Mouse (Mus musculus) thymus, adult 2 months (tissue): ENCODE measurements around the gene Calb2. TPM values are rescaled to one million over a fixed set of nuclear protein-coding genes. Genes with fewer than 3 reads are reported as not detected.

ENCODE experiments used
- DNase-seq: peaks from one replicate; pipeline ENCODE4 v3.0.0; 2021
- H3K27ac ChIP-seq: fragments of 200-500 bp; 2 replicates; pipeline ENCODE4 v1.5.1; 2012; ENCODE audit warnings: low read length, control low read depth; ENCODE audit not compliant: control insufficient read depth, insufficient read depth
- H3K27me3 ChIP-seq: fragments of 200-500 bp; 2 replicates; pipeline ENCODE4 v1.6.1; 2012; ENCODE audit warnings: mild to moderate bottlenecking, low read length, moderate library complexity, mixed read lengths; ENCODE audit not compliant: control insufficient read depth, insufficient read depth
- H3K36me3 ChIP-seq: fragments of 200-500 bp; 2 replicates; pipeline ENCODE4 v1.6.1; 2012; ENCODE audit warnings: mild to moderate bottlenecking, low read length, moderate library complexity; ENCODE audit not compliant: control insufficient read depth, insufficient read depth
- H3K4me1 ChIP-seq: fragments of 200-500 bp; replicated peaks from 2 replicates; pipeline ENCODE4 v1.6.1; 2012; ENCODE audit warnings: low read length; ENCODE audit not compliant: control insufficient read depth, insufficient read depth
- H3K4me3 ChIP-seq: fragments of 200-500 bp; 2 replicates; pipeline ENCODE4 v1.5.1; 2012; ENCODE audit warnings: mild to moderate bottlenecking, low read length, control low read depth, moderate library complexity; ENCODE audit not compliant: control insufficient read depth, insufficient read depth
- CTCF ChIP-seq: fragments of 200-500 bp; IDR thresholded peaks from 2 replicates; pipeline ENCODE4 v1.5.1; 2012; ENCODE audit warnings: mild to moderate bottlenecking, control low read depth, low read length, moderate library complexity, borderline replicate concordance; ENCODE audit not compliant: control insufficient read depth, poor library complexity, insufficient read depth; ENCODE audit errors: extremely low read depth
- POLR2A ChIP-seq: fragments of 200-500 bp; IDR thresholded peaks from 2 replicates; pipeline ENCODE4 v1.6.1; 2012; ENCODE audit warnings: mild to moderate bottlenecking, low read length, control low read depth, moderate library complexity; ENCODE audit not compliant: control insufficient read depth, poor library complexity, insufficient read depth; ENCODE audit errors: extremely low read depth
- WGBS: fragments of 180-500 bp; shearing (Covaris S2); methylation state at CpG from one replicate; pipeline ENCODE4 v1.1.7; 2018; 5-methylcytosine and 5-hydroxymethylcytosine counted together
- polyA plus RNA-seq: library from polyadenylated mRNA; depleted of rRNA; stranded (reverse); fragments of >200 nt; gene quantifications from 2 replicates; pipeline ENCODE4 v1.2.3, GENCODE M21; 2012; rRNA removed

The Calb2 gene
- polyA plus RNA-seq, 1 experiment: 0.84 TPM

DNA sequence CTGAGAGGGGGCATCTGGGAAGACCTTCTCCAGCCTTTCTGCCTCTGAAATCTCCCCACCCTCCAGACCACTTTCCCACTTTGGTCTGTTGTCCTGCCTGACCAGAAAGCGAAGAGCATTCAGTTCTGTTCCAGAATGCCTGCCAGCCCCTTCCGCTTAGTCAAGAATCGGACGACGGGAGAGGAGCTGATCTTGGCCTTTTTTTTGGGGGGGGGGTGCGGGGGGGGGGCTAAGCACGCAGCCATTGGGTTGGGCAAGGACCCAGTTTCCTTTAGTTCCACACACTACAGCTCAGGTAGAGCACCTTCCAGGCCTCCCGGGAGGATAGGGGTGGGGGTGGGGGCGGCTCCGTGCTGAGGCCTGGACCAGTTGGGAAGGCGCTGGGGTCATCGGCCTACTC is 67.1 kb downstream of the Calb2 start, which contains the start of gene Gm21964:
Gene Gm21964 (plus strand): TSS at position 301 of the 400 bp plus-strand sequence.
- Histone ChIP-seq H3K36me3 (no peaks in the 10 kb centered on the region), H3K4me1 (no peaks in the 10 kb centered on the region), H3K4me3 (no peak within 1 kb of the TSS), H3K27me3 (no peaks in the 10 kb centered on the region), H3K27ac (no peak within 1 kb of the TSS)
- no peak for TF ChIP-seq POLR2A
- no peak for TF ChIP-seq CTCF
- 85% methylated on average over 12 of the region's 12 CpGs for WGBS
- DNase-seq: no peak

DNA sequence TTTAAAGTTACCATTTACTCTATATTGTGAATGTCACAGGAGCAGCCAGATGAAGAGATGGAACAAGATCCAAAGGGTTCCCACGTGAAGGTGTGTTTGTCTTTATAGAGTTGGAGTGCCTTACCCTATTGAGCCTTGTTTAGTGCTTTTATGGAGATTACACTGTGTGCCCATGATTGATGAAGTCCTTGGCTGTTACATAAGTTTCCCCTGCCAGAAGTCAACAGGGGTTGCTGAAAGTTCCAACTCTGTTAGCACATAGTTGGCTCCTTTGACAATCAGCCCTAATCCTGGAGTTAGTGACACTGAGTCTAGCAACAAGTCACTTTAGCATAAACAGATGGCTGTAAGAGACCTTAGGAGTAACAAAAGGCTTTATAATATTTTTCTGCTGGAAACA is 76.1 kb downstream of the Calb2 start:
- H3K27me3 ChIP-seq: no peaks in the 10 kb centered on the region
- no peak overlapping the region for H3K27ac ChIP-seq
- TF ChIP-seq POLR2A (no peak), CTCF (no peak)
- DNase-seq: no peak
- no peaks in the 10 kb centered on the region for H3K4me1 ChIP-seq
- no peaks in the 10 kb centered on the region for H3K36me3 ChIP-seq
- 64% methylated on average over 1 of the region's 1 CpGs for WGBS
- H3K4me3 ChIP-seq: no peak overlapping the region

Other genes starting within 250 kb of the Calb2 start
- gene Marveld3, start 206.0 kb downstream of the Calb2 start, polyA plus RNA-seq: 0.43 and 0.50 TPM in 2 replicates
- 0.61 and 2.6 TPM in 2 replicates for gene Tat, start 177.8 kb downstream of the Calb2 start, polyA plus RNA-seq
- gene Chst4, start 128.5 kb downstream of the Calb2 start, polyA plus RNA-seq: 1.4 and 2.9 TPM in 2 replicates
- gene Zfp612, start 88.5 kb downstream of the Calb2 start, polyA plus RNA-seq: 0.14 and 0.30 TPM in 2 replicates
- gene Gm21964, start 67.0 kb downstream of the Calb2 start, polyA plus RNA-seq: 0.12 TPM in 1 of 2 replicates, not detected in the other
- gene Gm17720, start 65.5 kb downstream of the Calb2 start, polyA plus RNA-seq: not detected in 2 replicates
- 5.9 and 6.4 TPM in 2 replicates for gene Cmtr2, start 47.5 kb upstream of the Calb2 start, polyA plus RNA-seq
- 0.13 and 0.19 TPM in 2 replicates for gene Hydin, start 98.8 kb upstream of the Calb2 start, polyA plus RNA-seq